Mouse (Mus musculus) activated CD4-positive, CD25-positive, alpha-beta regulatory T cell, adult 4 months (primary cell): ENCODE results near the gene Zcchc7. TPM values are rescaled to one million over a fixed set of nuclear protein-coding genes. Genes with fewer than 3 reads are reported as not detected.
"Not testable (repeated sequence)": the region's sequence is repeated elsewhere in the genome, so short reads cannot be mapped to it uniquely, and the experiment has no call there.

Experiments
- ATAC-seq: one replicate; pipeline ENCODE4 v1.8.0; 2017
- polyA plus RNA-seq, 2 experiments: library from polyadenylated mRNA; unstranded; fragments of 100-300 nt; shearing (Covaris generic); gene quantifications; one replicate each; pipeline ENCODE4 v1.2.1; 2017

The Zcchc7 gene
- 100 to 1,000 TPM in 1 of 2 experiments, 10 to 100 TPM in 1; 96.7 to 132 TPM for polyA plus RNA-seq

DNA sequence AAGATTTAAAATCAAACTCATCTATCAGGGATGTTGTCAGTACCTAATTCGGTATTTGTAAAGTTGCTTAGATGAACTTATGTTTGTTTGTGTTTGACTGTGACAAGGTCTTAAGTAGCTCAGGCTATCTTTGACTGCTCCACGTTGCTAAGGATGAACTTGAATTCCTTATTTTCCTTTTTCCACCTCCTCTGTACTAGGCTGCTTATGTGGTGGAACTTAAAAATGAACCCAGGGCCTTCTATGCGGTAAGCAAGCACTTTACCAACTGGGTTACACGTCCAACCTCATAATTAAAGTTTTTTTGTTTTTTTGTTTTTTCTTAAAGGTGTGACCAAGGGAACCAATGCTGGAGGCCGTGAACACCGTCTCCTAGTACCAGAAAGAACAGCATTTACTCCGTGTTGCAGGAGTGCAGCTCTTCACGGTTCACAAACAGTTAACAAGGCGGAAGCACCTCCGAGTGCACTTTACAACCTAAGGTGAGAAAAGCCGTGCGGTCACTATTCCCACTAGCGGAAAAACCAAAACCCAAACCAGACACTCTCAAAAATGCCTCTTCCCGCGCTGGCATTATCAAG lies at the start of gene Zcchc7:
Gene Zcchc7 (plus strand): TSS at position 325 of the 581 bp plus-strand sequence.
- peak; percentile 34 for ATAC-seq

DNA sequence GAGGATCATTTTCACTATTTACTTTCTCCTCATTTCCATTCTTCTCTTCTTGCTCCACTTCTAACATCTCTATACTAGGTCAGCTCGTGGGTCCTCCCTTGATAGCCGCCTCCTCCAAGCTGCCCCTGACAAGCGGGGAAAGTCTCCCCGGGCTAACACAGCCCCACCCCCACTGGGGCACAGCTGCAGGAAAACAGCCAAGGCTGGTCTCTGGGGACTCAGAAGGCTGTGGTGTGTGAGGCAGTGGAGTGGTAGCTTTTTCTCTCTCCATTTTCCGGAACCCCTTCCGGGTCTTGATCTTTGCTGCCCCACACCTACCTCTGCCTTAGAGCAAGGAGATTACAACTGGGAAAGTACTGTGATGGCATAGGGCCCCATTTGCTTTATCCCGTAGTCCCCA lies 49.7 kb upstream of the Zcchc7 start:
- no peak for ATAC-seq

DNA sequence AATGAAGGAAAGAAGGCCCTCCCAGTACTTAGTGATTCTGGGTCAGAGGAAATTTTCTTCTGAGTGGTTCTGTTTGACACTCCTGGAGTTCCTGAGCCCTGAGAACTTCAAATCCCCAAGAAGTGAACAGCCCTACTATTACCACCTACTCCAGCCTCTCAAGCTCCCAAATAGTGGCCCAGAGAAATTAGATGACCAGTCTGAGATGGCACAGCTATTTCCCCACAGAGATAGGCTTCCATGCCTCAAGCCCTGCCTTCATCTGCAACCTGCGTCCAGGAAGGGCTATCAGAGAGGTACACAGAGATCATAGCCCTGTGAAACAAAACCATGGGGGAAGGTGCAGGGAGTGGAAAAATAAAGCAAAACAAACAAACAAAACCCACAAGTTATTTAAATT lies 48.8 kb upstream of the Zcchc7 start:
- no peak for ATAC-seq

DNA sequence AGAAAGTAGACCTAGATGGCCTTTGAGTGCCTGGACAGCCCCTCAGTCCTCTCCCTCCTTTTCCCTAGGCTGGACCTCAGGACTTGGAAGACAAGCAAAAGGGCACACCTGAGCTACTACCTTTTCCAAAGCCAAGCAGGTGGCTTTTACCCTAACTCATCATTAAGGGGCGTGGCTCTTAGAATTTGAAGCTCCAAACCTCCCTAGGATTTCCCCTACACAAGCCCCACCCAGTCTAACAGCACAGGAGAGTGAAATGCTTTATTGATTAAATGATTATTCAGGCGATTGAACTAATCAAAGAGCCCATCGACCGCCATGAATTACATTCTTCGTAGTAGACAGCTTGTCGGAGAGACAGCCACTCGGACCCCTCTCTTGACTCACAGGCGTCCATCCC lies 47.4 kb upstream of the Zcchc7 start:
- no peak for ATAC-seq

DNA sequence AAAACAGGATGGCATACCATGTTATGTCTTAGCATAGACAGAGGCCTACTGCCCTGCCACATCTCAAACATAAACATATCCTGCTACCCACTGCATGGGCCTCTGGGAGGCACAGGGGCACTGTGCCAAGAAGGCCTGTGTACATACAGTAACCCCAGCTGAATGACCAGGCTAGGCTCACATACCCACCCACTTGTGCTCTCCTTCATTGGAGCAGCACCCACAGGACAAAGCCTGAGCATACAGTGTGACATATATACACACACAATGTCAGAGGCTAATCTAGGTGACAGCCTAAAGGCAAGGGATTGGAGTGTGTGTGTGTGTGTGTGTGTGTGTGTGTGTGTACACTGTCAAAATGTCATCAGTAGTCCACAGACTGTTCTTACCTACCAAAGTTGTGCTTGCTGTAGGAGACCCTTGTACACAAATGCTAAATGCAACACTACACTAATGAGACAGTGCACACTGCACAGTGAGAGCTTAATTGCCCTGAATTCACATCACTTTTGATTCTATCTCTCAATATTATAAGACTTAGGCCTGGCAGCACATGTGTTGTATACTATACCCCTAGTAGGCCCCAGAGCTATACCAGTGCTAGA lies 46.5 kb upstream of the Zcchc7 start:
- no peak for ATAC-seq

DNA sequence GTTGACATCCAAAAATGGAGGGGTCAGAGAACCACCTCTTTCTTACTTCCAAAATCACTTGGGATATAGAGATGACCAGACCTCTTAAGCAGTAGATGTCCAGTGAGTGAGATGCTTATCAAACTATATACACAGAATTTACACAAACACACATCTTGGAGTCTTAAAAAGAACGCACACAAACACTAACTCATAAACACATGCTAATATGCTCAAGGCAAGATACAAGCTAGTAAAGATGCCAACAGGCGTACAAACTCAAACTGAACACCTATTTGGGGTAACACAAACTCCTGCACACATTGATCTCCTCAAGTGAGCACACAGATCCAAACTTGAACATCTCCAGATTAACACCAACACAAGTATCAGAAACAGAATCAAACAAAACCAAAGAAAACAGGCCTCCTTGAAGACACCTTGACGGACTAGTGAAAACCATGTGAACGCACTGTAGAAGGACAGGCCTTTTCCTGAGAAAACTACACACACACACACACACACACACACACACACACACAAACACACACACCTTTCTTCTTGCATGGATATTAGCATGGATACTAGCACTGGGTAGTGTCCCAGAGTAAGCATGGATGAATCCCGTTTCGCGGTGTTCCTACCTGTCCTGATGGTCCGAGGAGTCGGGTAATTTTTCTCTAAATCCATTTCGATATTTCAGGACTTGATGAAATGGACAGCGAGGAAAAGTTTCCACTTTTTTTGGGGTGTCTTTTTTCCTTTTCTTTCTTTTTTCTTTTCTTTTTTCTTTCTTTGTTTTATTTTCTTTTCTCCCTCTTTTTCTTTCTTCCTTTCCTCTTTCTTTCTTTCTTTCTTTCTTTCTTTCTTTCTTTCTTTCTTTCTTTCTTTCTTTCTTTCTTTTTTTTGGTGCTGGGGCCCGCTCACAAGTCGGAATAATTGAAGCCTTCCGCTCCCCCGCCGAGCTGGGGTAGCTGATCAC lies 45.7 kb upstream of the Zcchc7 start, which contains the start of gene Pax5:
Gene Pax5 (minus strand): TSS at position 748 of the 961 bp plus-strand sequence.
- ATAC-seq = no peak

DNA sequence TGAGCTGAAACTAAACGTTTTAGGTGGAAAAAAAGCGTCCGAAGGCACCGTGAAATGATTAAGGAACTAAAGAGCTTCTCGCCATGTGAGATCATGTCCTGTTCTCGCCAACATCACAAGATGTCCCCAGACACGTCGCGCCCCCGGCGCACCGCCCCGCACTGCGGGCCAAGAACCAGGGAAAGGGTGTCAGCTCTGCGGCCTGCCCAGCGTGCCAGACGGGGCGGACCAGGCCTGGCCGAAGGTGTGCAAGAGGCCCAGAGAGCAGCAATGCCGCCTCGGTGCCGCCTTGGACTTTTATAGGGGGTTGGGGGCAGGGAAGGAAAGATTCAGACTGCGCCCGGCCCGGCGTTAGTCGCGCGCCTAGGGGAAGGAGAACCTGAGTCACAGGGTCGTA lies 45.0 kb upstream of the Zcchc7 start:
- ATAC-seq = no peak

DNA sequence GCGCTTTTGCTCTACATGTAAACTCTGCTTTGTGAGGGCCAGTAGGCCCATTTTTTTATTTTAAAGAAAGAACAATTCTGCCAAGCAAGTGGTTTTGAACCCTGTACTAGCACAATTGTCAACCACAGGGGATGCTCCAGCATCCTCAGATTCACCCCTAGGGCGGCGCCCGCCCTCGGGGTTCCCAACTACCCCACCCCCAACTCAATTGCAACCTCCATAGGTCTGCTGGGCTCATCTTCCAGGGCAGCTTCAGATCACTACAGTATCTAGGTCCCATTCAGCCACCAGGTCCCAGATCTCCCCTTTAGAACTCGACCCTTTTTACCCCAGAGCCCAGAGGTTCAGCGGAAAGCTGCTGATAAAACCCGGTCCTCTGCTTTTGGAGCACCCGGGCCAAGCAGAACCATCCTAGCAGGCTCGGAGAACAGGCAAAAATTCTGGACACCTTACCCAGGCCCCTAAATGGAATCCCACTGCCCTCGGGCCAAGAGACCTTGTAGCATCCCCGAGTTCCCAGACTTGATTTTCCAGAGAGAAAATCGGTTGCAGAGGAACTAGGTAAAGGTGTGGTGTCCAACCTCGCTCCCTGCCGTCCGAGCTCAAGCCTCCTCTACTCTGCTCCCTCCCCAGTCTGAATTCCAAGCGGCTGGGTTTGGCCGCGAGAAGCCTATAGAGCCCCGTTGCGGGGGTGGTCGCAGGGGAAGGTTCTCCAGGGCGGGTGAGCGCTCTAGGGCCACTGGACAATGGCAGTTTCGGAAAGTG lies 44.4 kb upstream of the Zcchc7 start:
- no peak for ATAC-seq

DNA sequence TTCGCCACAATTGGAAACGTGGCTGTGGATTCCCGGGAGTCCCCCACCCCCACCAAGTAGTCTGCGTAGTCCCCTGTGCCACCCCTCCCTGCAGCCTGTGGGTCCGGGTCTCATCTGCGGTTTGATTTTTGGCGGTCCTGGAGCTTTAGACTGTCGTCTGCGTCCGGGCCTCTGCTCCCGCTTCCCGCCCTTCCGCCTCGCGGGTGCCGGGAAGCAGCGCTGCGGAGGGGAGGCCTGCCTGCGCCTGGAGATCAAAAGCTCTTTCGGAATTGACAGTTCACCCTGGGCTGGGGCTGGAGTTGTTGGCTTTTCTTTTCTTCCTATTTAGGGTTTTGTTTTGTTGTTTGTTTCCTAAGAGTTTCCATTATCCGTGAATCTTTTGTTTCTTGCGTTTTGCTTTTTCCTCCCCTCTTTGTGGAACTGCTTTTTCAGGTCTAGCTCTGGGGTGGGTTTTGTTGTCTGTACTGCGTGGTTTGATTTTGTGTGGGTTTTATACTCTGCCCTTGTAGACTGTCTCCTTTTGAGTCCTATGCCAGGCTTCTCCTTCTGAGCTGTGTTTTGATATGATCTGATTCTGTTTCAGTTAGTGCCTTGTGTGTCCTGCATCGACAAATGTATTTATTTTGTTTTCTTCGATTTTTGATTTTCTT lies 43.5 kb upstream of the Zcchc7 start:
- ATAC-seq = no peak

DNA sequence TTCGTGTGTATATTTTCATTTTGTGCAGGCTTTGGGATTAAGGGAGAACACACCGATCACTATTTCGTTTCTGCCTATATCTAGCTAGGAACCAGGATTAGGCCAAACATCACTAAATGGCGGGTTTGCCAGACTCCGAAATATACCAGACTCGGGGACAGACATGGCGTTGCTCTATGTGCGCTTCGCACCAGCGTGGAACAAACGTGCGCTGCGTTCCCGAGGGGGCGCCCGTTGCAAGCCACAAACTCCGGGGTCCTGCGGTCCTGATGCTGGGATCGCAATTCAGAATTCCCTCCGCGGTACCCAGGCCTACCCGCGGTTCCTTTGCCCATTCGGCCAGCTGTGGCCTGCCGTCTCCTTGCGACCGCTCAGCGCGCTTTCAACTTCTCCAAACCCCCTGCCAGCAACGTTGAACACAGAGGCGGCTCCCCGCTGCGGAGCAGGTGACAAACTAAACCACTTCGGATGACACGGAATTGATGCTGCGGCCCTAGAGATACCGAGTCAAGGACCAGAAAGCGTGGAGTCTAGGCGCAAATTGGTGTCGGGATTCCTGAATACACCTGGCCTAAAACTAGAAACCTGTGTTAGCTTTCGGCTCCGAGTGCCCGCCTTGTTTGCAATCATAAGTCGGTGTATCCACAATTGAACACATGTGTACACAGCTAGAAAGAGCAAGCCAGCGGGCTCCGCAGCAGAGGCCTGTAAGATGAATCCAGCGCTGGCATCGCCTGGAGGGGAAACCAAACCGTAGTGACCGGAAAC lies 42.7 kb upstream of the Zcchc7 start:
- no peak for ATAC-seq

DNA sequence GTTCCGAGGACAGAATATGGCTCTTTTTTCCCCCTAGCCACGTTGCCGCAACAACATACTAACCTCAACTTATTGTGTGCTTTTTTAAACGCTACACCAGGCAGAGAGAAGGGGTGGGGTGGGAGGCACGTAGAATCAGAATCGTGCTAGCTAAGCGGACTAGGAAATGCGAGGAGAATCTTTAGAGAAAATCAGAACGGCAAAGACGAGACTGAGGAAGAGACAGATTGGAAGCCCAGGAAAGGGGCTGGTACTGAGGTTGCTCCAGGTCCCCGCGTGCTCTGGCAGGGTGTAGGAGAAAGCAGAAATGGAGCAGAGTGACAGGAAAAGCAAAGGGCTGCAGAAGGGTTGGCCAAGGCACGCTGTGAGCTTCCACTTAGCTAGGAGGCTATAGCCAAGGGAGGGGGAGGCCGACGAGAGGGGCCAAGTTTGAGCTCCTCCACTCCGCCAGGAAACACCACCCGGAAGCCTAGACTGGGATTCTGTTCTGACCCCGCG lies 42.1 kb upstream of the Zcchc7 start:
- no peak for ATAC-seq

DNA sequence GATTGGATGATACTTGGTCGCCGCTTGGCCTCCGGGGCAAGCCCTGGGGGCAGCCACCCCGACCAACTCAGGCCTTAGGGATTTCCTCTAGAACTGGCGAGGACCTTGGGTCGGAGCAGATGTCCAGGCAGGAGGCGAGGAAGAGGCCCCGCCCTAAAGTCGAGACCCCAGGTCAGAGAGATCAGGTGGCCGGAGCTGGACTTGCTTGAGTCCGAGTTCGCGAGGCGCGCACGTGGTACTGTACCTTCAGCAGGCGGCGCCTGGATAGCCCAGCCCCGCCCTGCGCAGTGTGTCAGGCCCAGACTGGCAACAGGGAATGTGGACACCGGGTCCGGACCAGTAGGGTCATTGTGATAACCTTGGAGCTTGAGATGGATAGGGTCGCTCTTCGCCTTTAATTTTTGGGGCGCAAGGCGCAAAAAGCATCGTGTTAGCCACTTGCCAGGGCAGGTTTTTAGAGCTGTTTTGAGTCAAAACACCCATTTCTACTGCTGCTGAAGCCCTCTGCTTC lies 41.5 kb upstream of the Zcchc7 start:
- ATAC-seq = no peak

DNA sequence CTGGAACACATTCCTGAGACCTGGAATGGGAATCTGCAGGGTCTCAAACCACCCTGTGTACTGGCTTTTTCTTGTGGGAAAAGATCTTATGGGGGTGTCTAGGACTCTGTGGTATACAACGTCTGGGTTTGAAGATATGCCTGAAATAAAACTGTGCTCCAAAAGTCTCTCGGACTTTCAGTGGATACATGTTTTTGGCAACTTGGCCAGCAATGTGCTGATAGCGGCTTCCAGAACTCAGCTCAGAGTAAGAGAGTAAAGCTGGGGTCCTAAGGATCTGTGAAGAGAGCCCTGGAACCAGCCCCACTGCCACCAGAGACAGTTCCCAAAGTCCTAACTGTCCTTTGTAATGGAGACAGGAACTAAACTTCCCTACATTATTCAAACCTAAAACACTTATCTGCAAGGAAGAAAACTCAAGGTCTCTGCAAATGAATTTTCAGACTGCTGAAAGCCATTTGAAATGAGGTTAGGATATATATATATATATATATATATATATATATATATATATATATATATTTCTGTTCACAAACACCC lies 40.0 kb upstream of the Zcchc7 start:
- no peak for ATAC-seq

DNA sequence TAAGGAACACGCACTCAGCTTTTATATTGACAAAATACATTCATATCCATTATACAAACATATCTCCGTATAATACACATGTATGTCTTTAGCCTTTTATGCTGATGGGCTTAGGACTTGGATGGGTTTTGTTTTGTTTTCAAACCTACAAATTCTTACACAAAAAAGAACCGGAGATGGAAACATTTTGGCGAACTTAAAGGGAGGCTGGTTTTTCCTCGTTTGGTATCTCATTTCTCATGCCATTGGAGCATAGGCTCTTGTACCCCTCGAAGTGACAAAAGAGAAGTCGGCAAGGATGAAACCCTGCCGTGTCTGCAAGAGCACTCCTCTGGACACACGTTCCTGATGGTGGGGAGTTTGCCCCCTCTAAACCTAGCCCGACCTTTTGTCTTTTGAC lies 39.3 kb upstream of the Zcchc7 start:
- ATAC-seq = no peak

DNA sequence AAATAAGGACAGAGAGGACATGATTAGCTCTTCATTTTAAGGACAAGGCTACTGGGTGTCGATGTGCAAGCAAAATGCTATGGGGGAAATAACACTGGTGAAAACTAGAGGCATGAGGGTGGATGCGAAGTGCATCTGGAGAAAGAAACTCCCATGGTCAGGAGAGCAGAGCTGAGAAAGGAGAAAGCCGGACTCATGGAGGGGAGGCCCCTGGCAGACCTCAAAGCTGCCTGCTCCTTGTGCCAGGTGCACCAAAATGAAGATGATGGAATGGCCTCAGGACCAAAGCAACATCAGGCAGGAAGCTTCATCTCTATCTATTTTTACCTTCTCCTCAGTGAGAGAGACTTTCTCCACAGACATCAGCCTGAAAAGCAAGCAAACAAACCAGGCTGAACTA lies 38.0 kb upstream of the Zcchc7 start:
- no peak for ATAC-seq

DNA sequence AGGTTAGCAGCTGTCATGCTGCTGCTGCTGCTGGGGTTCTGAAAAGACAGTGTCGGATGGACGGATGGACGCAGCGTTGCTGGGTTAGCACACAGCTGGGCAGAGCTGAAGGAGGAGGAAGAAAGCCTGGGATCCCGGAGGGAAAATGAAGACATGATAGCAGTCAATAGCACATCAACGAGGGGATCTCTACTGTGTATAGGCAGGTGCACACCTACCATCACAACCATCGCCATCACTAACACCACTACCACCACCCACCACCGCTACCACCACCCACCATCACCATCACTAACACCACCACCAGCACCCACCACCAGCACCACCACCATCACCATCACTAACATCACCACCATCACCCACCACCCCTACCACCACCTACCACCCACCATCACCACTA lies 35.6 kb upstream of the Zcchc7 start:
- ATAC-seq = no peak

DNA sequence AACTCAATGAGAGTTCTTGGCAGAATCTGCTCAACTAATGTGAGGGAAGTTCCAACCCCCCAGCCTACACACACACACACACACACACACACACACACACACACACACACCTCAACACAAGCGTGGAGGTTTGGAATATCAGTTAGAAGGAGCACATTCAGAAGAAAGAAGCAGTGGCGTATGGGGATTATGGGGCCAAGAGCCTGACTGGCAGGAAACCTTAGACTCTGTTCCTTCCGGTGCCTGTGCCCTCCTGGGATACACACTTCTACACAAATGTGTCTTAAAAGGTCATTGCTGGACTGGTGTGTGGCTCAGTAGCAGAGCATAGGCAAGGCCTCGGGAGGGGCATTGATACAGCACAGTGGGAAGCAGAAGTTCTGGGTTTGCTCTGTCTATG lies 34.4 kb upstream of the Zcchc7 start:
- ATAC-seq = no peak

DNA sequence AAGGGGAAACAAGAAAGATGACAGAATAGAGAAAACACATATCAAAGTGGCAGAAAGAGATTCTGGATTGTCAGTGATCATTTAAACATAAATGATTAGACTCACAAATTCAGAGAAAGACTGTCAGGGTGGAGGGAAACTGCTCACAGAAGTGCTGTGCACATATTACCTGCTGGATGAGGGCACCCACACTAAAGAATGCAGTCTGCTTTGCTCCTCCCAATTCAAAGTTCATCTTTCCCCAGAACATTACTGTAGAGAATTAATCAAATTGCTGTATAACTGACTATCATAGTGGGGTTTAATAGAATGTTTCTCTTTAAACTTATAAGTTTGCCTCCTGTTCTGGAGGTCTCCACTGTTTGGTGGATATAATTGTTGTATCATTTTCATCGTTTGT lies 15.2 kb upstream of the Zcchc7 start:
- ATAC-seq = no peak

DNA sequence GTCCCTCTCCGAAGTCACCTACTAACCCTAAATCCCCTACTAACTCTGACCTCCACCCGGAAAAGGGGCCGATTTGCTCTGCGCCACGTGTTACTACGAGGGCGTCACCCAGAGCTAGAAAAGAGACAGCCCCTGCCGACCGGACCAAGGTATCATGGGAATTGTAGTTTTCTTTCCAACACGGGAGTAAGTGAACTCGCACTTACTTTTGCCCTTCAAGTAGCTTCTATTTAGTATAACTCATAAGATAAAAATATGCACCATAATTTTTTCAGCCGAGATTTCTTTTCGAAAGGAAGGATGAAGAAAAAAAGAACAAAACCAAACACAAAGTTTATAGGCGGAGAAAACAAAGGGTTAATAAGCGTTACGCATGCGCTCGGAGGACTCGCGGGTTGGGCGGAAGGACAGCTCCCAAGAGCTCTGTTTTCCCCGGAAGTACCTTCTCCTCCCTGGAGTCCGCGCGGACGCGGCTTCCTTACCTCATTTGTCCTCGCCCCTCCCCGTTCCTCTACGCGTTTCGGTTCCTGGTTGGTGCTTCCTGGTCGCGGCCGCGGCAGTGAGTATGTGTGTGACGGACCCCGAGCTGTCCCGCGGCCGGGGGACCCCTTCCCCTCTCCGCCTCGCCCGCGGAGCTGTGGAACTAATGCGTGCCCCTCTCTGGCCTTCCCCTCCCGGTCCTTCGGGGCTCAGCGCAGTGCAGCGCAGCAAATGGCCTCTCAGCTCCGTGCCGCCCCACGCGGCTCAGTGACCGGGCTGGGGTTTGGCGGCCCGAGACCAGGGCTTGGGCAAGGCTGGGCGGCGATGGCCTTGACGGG lies 666 bp downstream of the Zcchc7 start:
- peak; percentile 90 for ATAC-seq

DNA sequence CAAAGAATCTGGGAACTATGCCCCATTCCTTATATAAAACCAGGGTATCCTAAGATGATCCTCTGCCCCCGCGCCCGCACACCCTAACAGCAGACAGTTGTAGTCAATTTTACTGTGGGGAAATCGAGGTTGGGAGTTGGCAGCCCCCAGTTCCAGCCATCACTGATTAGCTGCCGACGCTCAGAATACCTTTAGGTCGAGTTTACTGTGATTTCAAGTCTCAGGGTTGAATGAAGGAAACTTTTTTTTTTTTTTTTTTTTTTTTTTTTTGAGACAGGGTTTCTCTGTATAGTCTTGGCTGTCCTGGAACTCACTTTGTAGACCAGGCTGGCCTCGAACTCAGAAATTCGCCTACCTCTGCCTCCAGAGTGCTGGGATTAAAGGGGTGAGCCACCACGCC lies 1.5 kb downstream of the Zcchc7 start:
- not testable (repeated sequence) for ATAC-seq
